Mouse (Mus musculus) liver, embryonic 12.5 days (tissue): ENCODE data around the gene Nos1ap. TPM values are rescaled to one million over a fixed set of nuclear protein-coding genes. Genes with fewer than 3 reads are reported as not detected.

Experiments used
- ATAC-seq: fragments of 200-750 bp; cut with Nextera tagmentation; 2 replicates; pipeline ENCODE4 v1.8.0; 2017; ENCODE audit warnings: moderate number of reproducible peaks, mild to moderate bottlenecking, moderate library complexity
- H3K27ac ChIP-seq: fragments of 300-500 bp; sonication (generic); 2 replicates; pipeline ENCODE4 v1.5.1; 2016; ENCODE audit warnings: mild to moderate bottlenecking
- H3K27me3 ChIP-seq: fragments of 300-500 bp; sonication (generic); replicated peaks from 2 replicates; pipeline ENCODE4 v1.6.1; 2016; ENCODE audit warnings: mild to moderate bottlenecking, moderate library complexity
- H3K36me3 ChIP-seq: fragments of 300-500 bp; sonication (generic); 2 replicates; pipeline ENCODE4 v1.6.1; 2016; ENCODE audit warnings: mild to moderate bottlenecking, moderate library complexity
- H3K4me1 ChIP-seq: fragments of 300-500 bp; sonication (generic); 2 replicates; pipeline ENCODE4 v1.6.1; 2016
- H3K4me2 ChIP-seq: fragments of 300-500 bp; sonication (generic); 2 replicates; pipeline ENCODE4 v1.6.1; 2016; ENCODE audit warnings: mild to moderate bottlenecking, moderate library complexity
- H3K4me3 ChIP-seq: fragments of 300-500 bp; sonication (generic); 2 replicates; pipeline ENCODE4 v1.5.1; 2016; ENCODE audit warnings: mild to moderate bottlenecking, moderate library complexity
- H3K9ac ChIP-seq: fragments of 300-500 bp; sonication (generic); 2 replicates; pipeline ENCODE4 v1.6.1; 2016; ENCODE audit warnings: mild to moderate bottlenecking, moderate library complexity
- H3K9me3 ChIP-seq: fragments of 300-500 bp; sonication (generic); replicated peaks from 2 replicates; pipeline ENCODE4 v1.6.1; 2016; ENCODE audit warnings: mild to moderate bottlenecking, moderate library complexity
- WGBS: fragments of 180-500 bp; shearing (Covaris S2); methylation state at CpG from one replicate; pipeline ENCODE4 v1.1.7; 2016; ENCODE audit not compliant: insufficient replicate concordance; 5-methylcytosine and 5-hydroxymethylcytosine counted together
- polyA plus RNA-seq: library from polyadenylated mRNA; unstranded; fragments of >200 nt; fragmentation: Nextera tagmentation; extraction: Ambion mirVana; gene quantifications from 2 replicates; pipeline ENCODE4 v1.2.1, GENCODE M21; 2016

Nos1ap gene
- polyA plus RNA-seq, 1 experiment from 2014 or later: 6.2 TPM

- Histone ChIP-seq H3K9ac (no peak overlapping the region), H3K9me3 (no peaks in the 10 kb centered on the region), H3K27me3 (no peaks in the 10 kb centered on the region), H3K4me2 (no peak overlapping the region), H3K4me1 (no peaks in the 10 kb centered on the region), H3K27ac (no peak overlapping the region), H3K36me3 (no peaks in the 10 kb centered on the region), H3K4me3 (no peak overlapping the region)
- 77% methylated on average over 14 of the region's 14 CpGs for WGBS
- ATAC-seq: no peak
Measured at GRCm38 (mm10) chr1:170392771-170393728, 196.6 kb downstream of the Nos1ap start.

- Histone ChIP-seq H3K36me3 (no peaks in the 10 kb centered on the region), H3K27me3 (no peaks in the 10 kb centered on the region), H3K4me2 (no peak overlapping the region), H3K27ac (no peak overlapping the region), H3K9me3 (no peaks in the 10 kb centered on the region), H3K4me3 (no peak overlapping the region), H3K4me1 (no peaks in the 10 kb centered on the region), H3K9ac (no peak overlapping the region)
- WGBS: 43% methylated on average over 12 of the region's 12 CpGs
- ATAC-seq: no peak
Measured at GRCm38 (mm10) chr1:170387180-170387912, 202.3 kb downstream of the Nos1ap start.

- H3K4me1 ChIP-seq: no peaks in the 10 kb centered on the region
- H3K4me3 ChIP-seq: no peak overlapping the region
- H3K36me3 ChIP-seq: no peaks in the 10 kb centered on the region
- no peak for ATAC-seq
- no peak overlapping the region for H3K9ac ChIP-seq
- no peaks in the 10 kb centered on the region for H3K27me3 ChIP-seq
- H3K27ac ChIP-seq: no peak overlapping the region
- WGBS: 73% methylated on average over 10 of the region's 10 CpGs
- no peaks in the 10 kb centered on the region for H3K9me3 ChIP-seq
- H3K4me2 ChIP-seq: no peak overlapping the region
Measured at GRCm38 (mm10) chr1:170385416-170385815, 204.2 kb downstream of the Nos1ap start.

- H3K27ac ChIP-seq: no peak overlapping the region
- no peak for ATAC-seq
- no peak overlapping the region for H3K9ac ChIP-seq
- H3K4me1 ChIP-seq: no peaks in the 10 kb centered on the region
- no peak overlapping the region for H3K4me2 ChIP-seq
- WGBS: 78% methylated on average over 7 of the region's 7 CpGs
- H3K36me3 ChIP-seq: no peaks in the 10 kb centered on the region
- no peaks in the 10 kb centered on the region for H3K9me3 ChIP-seq
- no peaks in the 10 kb centered on the region for H3K27me3 ChIP-seq
- no peak overlapping the region for H3K4me3 ChIP-seq
Measured at GRCm38 (mm10) chr1:170383530-170383929, 206.1 kb downstream of the Nos1ap start.

GRCm38 (mm10) chr1:170381457-170381856 is 208.2 kb downstream of the Nos1ap start:
- H3K4me1 ChIP-seq: no peaks in the 10 kb centered on the region
- ATAC-seq: no peak
- no peak overlapping the region for H3K27ac ChIP-seq
- H3K27me3 ChIP-seq: no peaks in the 10 kb centered on the region
- no peaks in the 10 kb centered on the region for H3K9me3 ChIP-seq
- no peak overlapping the region for H3K4me3 ChIP-seq
- H3K4me2 ChIP-seq: no peak overlapping the region
- H3K36me3 ChIP-seq: no peaks in the 10 kb centered on the region
- H3K9ac ChIP-seq: no peak overlapping the region
- 30% methylated on average over 3 of the region's 3 CpGs for WGBS

GRCm38 (mm10) chr1:170380505-170380904 is 209.2 kb downstream of the Nos1ap start:
- H3K9ac ChIP-seq: no peak overlapping the region
- WGBS: 25% methylated on average over 2 of the region's 2 CpGs
- no peak for ATAC-seq

GRCm38 (mm10) chr1:170375721-170376120 is 213.9 kb downstream of the Nos1ap start:
- H3K9me3 ChIP-seq: no peaks in the 10 kb centered on the region
- WGBS: 76% methylated on average over 5 of the region's 5 CpGs
- no peak overlapping the region for H3K4me3 ChIP-seq
- no peaks in the 10 kb centered on the region for H3K4me1 ChIP-seq
- no peaks in the 10 kb centered on the region for H3K27me3 ChIP-seq
- H3K9ac ChIP-seq: no peak overlapping the region
- H3K4me2 ChIP-seq: no peak overlapping the region
- H3K27ac ChIP-seq: no peak overlapping the region
- H3K36me3 ChIP-seq: no peaks in the 10 kb centered on the region
- ATAC-seq: no peak

More at GRCm38 (mm10) chr1:170380505-170380904, 209.2 kb downstream of the Nos1ap start:
- H3K4me1 ChIP-seq: no peaks in the 10 kb centered on the region
- no peaks in the 10 kb centered on the region for H3K27me3 ChIP-seq
- no peak overlapping the region for H3K4me2 ChIP-seq
- H3K36me3 ChIP-seq: no peaks in the 10 kb centered on the region
- H3K27ac ChIP-seq: no peak overlapping the region
- H3K4me3 ChIP-seq: no peak overlapping the region
- H3K9me3 ChIP-seq: no peaks in the 10 kb centered on the region

- no peaks in the 10 kb centered on the region for H3K4me1 ChIP-seq
- 76% methylated on average over 2 of the region's 2 CpGs for WGBS
- H3K9me3 ChIP-seq: no peaks in the 10 kb centered on the region
- no peaks in the 10 kb centered on the region for H3K36me3 ChIP-seq
- H3K4me2 ChIP-seq: no peak overlapping the region
- H3K27ac ChIP-seq: no peak overlapping the region
- H3K27me3 ChIP-seq: no peaks in the 10 kb centered on the region
- no peak overlapping the region for H3K4me3 ChIP-seq
- H3K9ac ChIP-seq: no peak overlapping the region
- ATAC-seq: no peak
Measured at GRCm38 (mm10) chr1:170373750-170374149, 215.9 kb downstream of the Nos1ap start.

- no peaks in the 10 kb centered on the region for H3K27me3 ChIP-seq
- 43% methylated on average over 4 of the region's 4 CpGs for WGBS
- no peak overlapping the region for H3K4me3 ChIP-seq
- no peak for ATAC-seq
- H3K27ac ChIP-seq: no peak overlapping the region
- no peaks in the 10 kb centered on the region for H3K36me3 ChIP-seq
- H3K9ac ChIP-seq: no peak overlapping the region
- H3K4me1 ChIP-seq: no peaks in the 10 kb centered on the region
- H3K9me3 ChIP-seq: no peaks in the 10 kb centered on the region
- H3K4me2 ChIP-seq: no peak overlapping the region
Measured at GRCm38 (mm10) chr1:170371191-170371792, 218.4 kb downstream of the Nos1ap start.

GRCm38 (mm10) chr1:170368864-170369263 is 220.8 kb downstream of the Nos1ap start:
- ATAC-seq: no peak
- Histone ChIP-seq H3K4me3 (no peak overlapping the region), H3K36me3 (no peaks in the 10 kb centered on the region), H3K4me1 (no peaks in the 10 kb centered on the region), H3K27me3 (no peaks in the 10 kb centered on the region), H3K27ac (no peak overlapping the region), H3K4me2 (no peak overlapping the region), H3K9me3 (no peaks in the 10 kb centered on the region), H3K9ac (no peak overlapping the region)
- 66% methylated on average over 7 of the region's 7 CpGs for WGBS

- no peak overlapping the region for H3K27ac ChIP-seq
- H3K4me3 ChIP-seq: no peak overlapping the region
- H3K4me2 ChIP-seq: no peak overlapping the region
- H3K9ac ChIP-seq: no peak overlapping the region
- H3K4me1 ChIP-seq: no peaks in the 10 kb centered on the region
- 64% methylated on average over 7 of the region's 7 CpGs for WGBS
- no peaks in the 10 kb centered on the region for H3K36me3 ChIP-seq
- no peak for ATAC-seq
- no peaks in the 10 kb centered on the region for H3K27me3 ChIP-seq
- no peaks in the 10 kb centered on the region for H3K9me3 ChIP-seq
Measured at GRCm38 (mm10) chr1:170366981-170367700, 222.5 kb downstream of the Nos1ap start.
